Mouse (Mus musculus) C2C12 (cell line): Measurements from ENCODE around the gene Naa50. TPM values are rescaled to one million over a fixed set of nuclear protein-coding genes. Genes with fewer than 3 reads are reported as not detected.

Experiments used
- H3K27me3 ChIP-seq: one replicate; pipeline ENCODE4 v1.6.1; 2011; ENCODE audit not compliant: control insufficient read depth, insufficient read depth, insufficient read length
- H3K36me3 ChIP-seq: one replicate; pipeline ENCODE4 v1.6.1; 2011; ENCODE audit not compliant: control insufficient read depth, insufficient read depth
- H3K4me3 ChIP-seq: one replicate; pipeline ENCODE4 v1.5.1; 2011; ENCODE audit warnings: mild to moderate bottlenecking, control low read depth; ENCODE audit not compliant: poor library complexity, insufficient read depth, severe bottlenecking
- H3K79me2 ChIP-seq: one replicate; pipeline ENCODE4 v1.6.1; 2011; ENCODE audit not compliant: control insufficient read depth, insufficient read depth
- H3K79me3 ChIP-seq: one replicate; pipeline ENCODE4 v1.6.1; 2011; ENCODE audit warnings: low read depth, control low read depth
- H3ac ChIP-seq: one replicate; pipeline ENCODE3; 2011; ENCODE audit warnings: low read depth; ENCODE audit not compliant: control insufficient read depth, insufficient read length
- CEBPB ChIP-seq: IDR thresholded peaks from one replicate; pipeline ENCODE4 v1.6.1; 2011; ENCODE audit warnings: low read depth, mild to moderate bottlenecking, control low read depth, moderate library complexity
- CTCF ChIP-seq: IDR thresholded peaks from one replicate; pipeline ENCODE4 v1.5.1; 2011; ENCODE audit not compliant: control insufficient read depth, insufficient read depth, insufficient read length
- FOSL1 ChIP-seq: IDR thresholded peaks from one replicate; pipeline ENCODE4 v1.8.0; 2011; ENCODE audit warnings: mild to moderate bottlenecking, low read length; ENCODE audit not compliant: poor library complexity, insufficient read depth, severe bottlenecking
- MAX ChIP-seq: IDR thresholded peaks from one replicate; pipeline ENCODE4 v1.6.1; 2011; ENCODE audit warnings: mild to moderate bottlenecking, control low read depth
- MYOD1 ChIP-seq: IDR thresholded peaks from one replicate; pipeline ENCODE4 v1.6.1; 2011; ENCODE audit warnings: low read depth; ENCODE audit not compliant: control insufficient read depth, insufficient read length
- MYOG ChIP-seq: IDR thresholded peaks from one replicate; pipeline ENCODE4 v1.6.1; 2011; ENCODE audit not compliant: control insufficient read depth, insufficient read length; ENCODE audit errors: extremely low read depth
- USF1 ChIP-seq: IDR thresholded peaks from one replicate; pipeline ENCODE4 v1.6.1; 2011; ENCODE audit warnings: low read depth, mild to moderate bottlenecking, control low read depth, moderate library complexity
- polyA plus RNA-seq: library from polyadenylated mRNA; unstranded; fragments of >200 nt; fragmentation: generic; extraction: Trizol; gene quantifications from one replicate; pipeline ENCODE4 v1.2.1, GENCODE M21; 2012; ENCODE audit warnings: missing spikeins

Naa50 gene
- polyA plus RNA-seq, 1 experiment = 34.8 TPM

GRCm38 (mm10) chr16:44105211-44105610, 34.4 kb upstream of the Naa50 start:
- no peak overlapping the region for H3ac ChIP-seq
- no peaks in the 10 kb centered on the region for H3K79me3 ChIP-seq
- no peak for TF ChIP-seq MYOG
- no peak for TF ChIP-seq MYOD1
- TF ChIP-seq FOSL1 = no peak
- TF ChIP-seq MAX = no peak
- no peak for TF ChIP-seq CTCF
- no peak for TF ChIP-seq USF1
- no peak for TF ChIP-seq CEBPB
- no peak overlapping the region for H3K4me3 ChIP-seq
- H3K79me2 ChIP-seq = no peaks in the 10 kb centered on the region
- no peaks in the 10 kb centered on the region for H3K27me3 ChIP-seq
- H3K36me3 ChIP-seq = peaks cover 49% of the 10 kb centered on the region

GRCm38 (mm10) chr16:44109002-44109401, 30.6 kb upstream of the Naa50 start:
- Histone ChIP-seq H3K36me3 (peaks cover 44% of the 10 kb centered on the region), H3K79me3 (no peaks in the 10 kb centered on the region), H3ac (no peak overlapping the region), H3K79me2 (no peaks in the 10 kb centered on the region), H3K4me3 (no peak overlapping the region), H3K27me3 (no peaks in the 10 kb centered on the region)
- TF ChIP-seq CTCF (no peak), MYOD1 (no peak), CEBPB (no peak), MYOG (no peak), USF1 (no peak), FOSL1 (no peak), MAX (no peak)

DNA sequence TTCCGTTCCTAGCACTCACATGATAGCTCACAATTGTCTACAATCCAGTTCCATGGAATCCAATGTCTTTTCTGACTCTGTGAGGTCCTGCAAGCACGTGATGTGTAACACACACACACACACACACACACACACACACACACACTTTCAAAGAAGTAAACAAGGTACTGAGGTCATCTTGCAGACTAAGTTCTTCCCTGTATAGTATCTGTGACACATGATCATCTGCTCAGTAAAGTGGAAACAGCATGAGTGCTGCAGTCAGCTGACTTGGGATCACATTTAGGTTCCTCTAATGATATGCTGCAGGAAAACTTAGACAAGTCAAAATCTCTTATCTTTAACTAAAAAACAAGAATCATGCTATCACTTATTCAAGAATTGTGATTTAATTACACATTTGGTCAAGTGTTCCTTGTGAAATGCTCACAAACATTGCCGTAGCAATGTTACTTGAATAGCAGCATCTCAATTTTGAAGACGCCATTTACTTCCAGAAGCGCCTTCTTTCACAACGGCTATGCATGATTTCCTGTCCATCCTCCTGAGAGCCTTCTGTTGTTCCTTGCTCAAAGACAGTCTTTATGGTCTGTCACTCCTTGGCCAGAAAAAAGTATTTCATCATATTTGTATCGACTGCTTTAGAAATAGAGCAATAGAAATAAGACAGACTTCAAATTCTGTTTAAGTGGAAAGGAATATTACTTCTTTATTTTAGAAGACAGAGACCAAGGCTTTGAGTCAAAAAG, 19.7 kb upstream of the Naa50 start:
- Histone ChIP-seq H3K4me3 (no peak overlapping the region), H3K36me3 (peaks cover 21% of the 10 kb centered on the region), H3ac (no peak overlapping the region), H3K79me2 (peaks cover 23% of the 10 kb centered on the region), H3K27me3 (no peaks in the 10 kb centered on the region), H3K79me3 (peaks cover 10% of the 10 kb centered on the region)
- TF ChIP-seq CTCF (no peak), USF1 (no peak), FOSL1 (no peak), MAX (no peak), MYOG (no peak), MYOD1 (no peak), CEBPB (no peak)

GRCm38 (mm10) chr16:44122122-44122521, 17.5 kb upstream of the Naa50 start:
- Histone ChIP-seq H3K4me3 (no peak overlapping the region), H3ac (no peak overlapping the region), H3K79me3 (peaks cover 15% of the 10 kb centered on the region), H3K27me3 (no peaks in the 10 kb centered on the region), H3K79me2 (peaks cover 36% of the 10 kb centered on the region), H3K36me3 (peaks cover 4% of the 10 kb centered on the region)
- TF ChIP-seq CEBPB (no peak), CTCF (no peak), MYOG (no peak), FOSL1 (no peak), MAX (no peak), USF1 (no peak), MYOD1 (no peak)

DNA sequence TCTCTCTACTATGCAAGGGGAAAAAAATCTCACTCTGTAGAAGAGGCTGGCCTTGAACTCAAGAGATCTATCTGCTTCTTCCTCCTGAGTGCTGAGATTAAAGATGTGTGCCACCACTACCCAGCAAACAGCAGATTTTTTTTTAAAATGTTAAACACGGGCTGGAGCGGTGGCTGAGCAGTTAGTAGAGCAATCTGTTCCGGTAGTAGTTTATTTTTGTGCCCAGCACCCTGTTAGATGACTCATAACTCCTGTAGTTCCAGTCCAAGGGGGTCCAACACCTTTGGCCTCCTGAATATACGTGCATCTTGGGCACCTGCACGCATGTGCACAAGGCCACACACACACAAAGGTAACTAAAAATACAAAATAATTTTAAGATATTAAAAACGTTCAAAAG, 17.1 kb upstream of the Naa50 start:
- no peaks in the 10 kb centered on the region for H3K27me3 ChIP-seq
- peaks cover 16% of the 10 kb centered on the region for H3K79me3 ChIP-seq
- peaks cover 4% of the 10 kb centered on the region for H3K36me3 ChIP-seq
- H3ac ChIP-seq = no peak overlapping the region
- no peak overlapping the region for H3K4me3 ChIP-seq
- peaks cover 36% of the 10 kb centered on the region for H3K79me2 ChIP-seq
- no peak for TF ChIP-seq MYOD1
- no peak for TF ChIP-seq CTCF
- TF ChIP-seq MAX = no peak
- TF ChIP-seq MYOG = no peak
- TF ChIP-seq USF1 = no peak
- no peak for TF ChIP-seq FOSL1
- TF ChIP-seq CEBPB = no peak
